21 mouse cellular contexts compared by ENCODE assay signal in genomic region chr2:71312067-71312466, GRCm38 (mm10).
"Had no signal": no experiment of that assay in that cellular context is flagged by ENCODE, and none has a peak within 500 bp of the region (broad histone marks: within the 10 kb centered on the region; RNA-seq: fewer than 3 reads in every experiment).

No protein-coding gene starts in this region.

- H3K9ac ChIP-seq: limb, embryonic 13.5 days; liver, embryonic 12.5 days; liver, embryonic 15.5 days; lung, embryonic 15.5 days; midbrain, embryonic 13.5 days; neural tube, embryonic 13.5 days had no signal

- H3K4me1 ChIP-seq: liver, embryonic 12.5 days; liver, embryonic 15.5 days; lung, embryonic 15.5 days; megakaryocyte, embryonic 14.5 days had no signal

- H3K4me3 ChIP-seq: limb, embryonic 10.5 days; limb, embryonic 13.5 days; liver, embryonic 12.5 days; liver, embryonic 15.5 days; lung, embryonic 15.5 days; megakaryocyte, embryonic 14.5 days; midbrain, embryonic 10.5 days; midbrain, embryonic 13.5 days; myocyte; neural tube, embryonic 13.5 days had no signal

- H3K27ac ChIP-seq: kidney, postnatal 0 days; limb, embryonic 10.5 days; limb, embryonic 13.5 days; liver, embryonic 12.5 days; liver, embryonic 15.5 days; lung, embryonic 15.5 days; midbrain, embryonic 10.5 days; midbrain, embryonic 13.5 days; neural tube, embryonic 13.5 days had no signal

- H3K36me3 ChIP-seq: lung, embryonic 15.5 days had no signal

- H3K9me3 ChIP-seq: limb, embryonic 10.5 days; limb, embryonic 13.5 days; liver, embryonic 12.5 days; liver, embryonic 15.5 days; lung, embryonic 15.5 days; megakaryocyte, embryonic 14.5 days; midbrain, embryonic 10.5 days; midbrain, embryonic 13.5 days; neural tube, embryonic 13.5 days had no signal

- ATAC-seq: liver, embryonic 12.5 days; midbrain, embryonic 13.5 days; midbrain, embryonic 16.5 days had no signal

- H3K4me2 ChIP-seq: limb, embryonic 13.5 days; liver, embryonic 12.5 days; liver, embryonic 15.5 days; lung, embryonic 15.5 days; midbrain, embryonic 13.5 days; neural tube, embryonic 13.5 days had no signal

- H3K27me3 ChIP-seq: limb, embryonic 13.5 days; liver, embryonic 12.5 days; liver, embryonic 15.5 days; lung, embryonic 15.5 days; megakaryocyte, embryonic 14.5 days; midbrain, embryonic 13.5 days; neural tube, embryonic 13.5 days had no signal

- DNase-seq: kidney, postnatal 36 days; liver; lung, adult 18-20 months; lung, postnatal 10 days; lung, postnatal 36 days; retina, postnatal 1 day; right cerebral cortex, postnatal 25 days; thymus, adult 18-20 months; thymus, postnatal 36 days had no signal
